Mouse (Mus musculus) gastrocnemius, adult 18-20 months (tissue): Measurements from ENCODE around the gene Pdzd7. TPM values are rescaled to one million over a fixed set of nuclear protein-coding genes. Genes with fewer than 3 reads are reported as not detected.
A peak's percentile ranks its signal among the peaks of the same experiment; 100 is the strongest.

ENCODE experiments used
- DNase-seq: peaks from one replicate; pipeline ENCODE4 v3.0.0; 2021; ENCODE audit warnings: low spot score
- total RNA-seq, 2 experiments: library from RNA; stranded (reverse); gene quantifications; 2 replicates each; pipeline ENCODE4 v1.2.3; 2021

The Pdzd7 gene
- total RNA-seq, 2 experiments from 2014 or later: 4.7 to 5.4 TPM

GRCm38 (mm10) chr19:45030746-45031693 lies 14.5 kb downstream of the Pdzd7 start:
- DNase-seq: peak; percentile 85

- peak; percentile 58 for DNase-seq
Measured at GRCm38 (mm10) chr19:45030111-45030510, 15.4 kb downstream of the Pdzd7 start.

GRCm38 (mm10) chr19:45029571-45029970 lies 15.9 kb downstream of the Pdzd7 start:
- DNase-seq: no peak

- DNase-seq: no peak
Measured at GRCm38 (mm10) chr19:45028746-45029145, 16.8 kb downstream of the Pdzd7 start.

GRCm38 (mm10) chr19:45027848-45028247 lies 17.7 kb downstream of the Pdzd7 start:
- DNase-seq: no peak

GRCm38 (mm10) chr19:45026958-45027670 lies 18.4 kb downstream of the Pdzd7 start:
- DNase-seq: peak; percentile 80

- no peak for DNase-seq
Measured at GRCm38 (mm10) chr19:45025937-45026568, 19.5 kb downstream of the Pdzd7 start.

GRCm38 (mm10) chr19:45024775-45025174 lies 20.7 kb downstream of the Pdzd7 start:
- DNase-seq: no peak

GRCm38 (mm10) chr19:45023993-45024392 lies 21.5 kb downstream of the Pdzd7 start:
- DNase-seq: no peak

GRCm38 (mm10) chr19:45021362-45021761 lies 24.2 kb downstream of the Pdzd7 start:
- no peak for DNase-seq

- DNase-seq: peak; percentile 73
Measured at GRCm38 (mm10) chr19:45020348-45020747, 25.2 kb downstream of the Pdzd7 start.

- DNase-seq: no peak
Measured at GRCm38 (mm10) chr19:45018351-45018831, 27.1 kb downstream of the Pdzd7 start.

- peak; percentile 85 for DNase-seq
Measured at GRCm38 (mm10) chr19:45017909-45018308, 27.6 kb downstream of the Pdzd7 start.

GRCm38 (mm10) chr19:45017216-45017771 lies 28.2 kb downstream of the Pdzd7 start:
- peak; percentile 84 for DNase-seq

GRCm38 (mm10) chr19:45016341-45017215 lies 28.9 kb downstream of the Pdzd7 start:
- peak; percentile 90 for DNase-seq

GRCm38 (mm10) chr19:45015518-45016281 lies 29.8 kb downstream of the Pdzd7 start:
- DNase-seq: peak; percentile 74

GRCm38 (mm10) chr19:45014981-45015402 lies 30.5 kb downstream of the Pdzd7 start:
- peak; percentile 78 for DNase-seq

GRCm38 (mm10) chr19:45014335-45014971 lies 31.1 kb downstream of the Pdzd7 start, which contains the start of gene Lzts2:
Gene Lzts2, plus strand, starts transcription at chr19:45014414.
- no peak for DNase-seq
